Mouse (Mus musculus) kidney, postnatal 4 days (tissue): ENCODE results near the gene Uqcc2.
A peak's percentile ranks its signal among the peaks of the same experiment; 100 is the strongest.

Experiments
- DNase-seq, 2 experiments: peaks; one replicate each; pipeline ENCODE4 v3.0.0; 2021; ENCODE audit warnings: mixed read lengths in 2 of 2

The Uqcc2 gene

DNA sequence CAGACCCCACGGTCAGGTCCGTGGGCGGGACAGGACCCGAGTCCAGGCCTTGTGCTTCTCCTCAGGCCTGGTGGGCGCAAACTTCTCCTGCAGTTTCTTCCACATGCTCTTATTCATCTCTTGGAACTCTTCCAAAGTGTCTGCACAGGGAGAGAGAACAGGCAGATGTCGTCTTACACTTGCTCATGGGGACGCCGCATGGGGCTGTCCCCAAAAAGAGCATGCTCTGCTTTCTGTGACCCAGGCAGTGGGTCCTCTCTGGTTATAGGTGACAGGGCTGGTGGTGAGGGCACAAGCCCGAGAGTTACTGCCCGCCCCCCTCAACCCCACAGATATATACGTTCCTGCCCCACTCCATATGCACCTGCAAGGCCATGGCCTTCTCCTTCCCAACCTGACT is 11.0 kb downstream of the Uqcc2 start:
- DNase-seq = no peak

DNA sequence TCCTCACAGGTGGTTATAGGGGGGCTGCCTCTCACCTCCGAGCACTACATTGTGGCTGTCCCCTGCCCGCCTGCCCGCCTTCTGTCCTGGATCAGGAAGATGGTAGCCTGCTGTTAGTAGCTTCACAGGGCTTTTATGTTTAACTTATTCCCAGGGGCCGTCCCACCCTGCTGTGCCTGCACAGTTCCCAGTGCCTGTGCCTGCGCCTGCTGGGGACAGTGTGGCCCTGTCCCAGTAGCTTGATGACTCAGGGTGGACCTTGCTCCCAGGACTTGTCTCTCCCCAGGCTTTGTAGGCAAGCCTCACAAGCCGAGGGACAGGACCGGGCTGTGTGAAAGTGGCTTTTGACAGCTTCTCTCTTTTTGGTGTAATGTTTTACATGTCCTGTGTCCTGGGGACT is 11.9 kb downstream of the Uqcc2 start:
- no peak for DNase-seq

DNA sequence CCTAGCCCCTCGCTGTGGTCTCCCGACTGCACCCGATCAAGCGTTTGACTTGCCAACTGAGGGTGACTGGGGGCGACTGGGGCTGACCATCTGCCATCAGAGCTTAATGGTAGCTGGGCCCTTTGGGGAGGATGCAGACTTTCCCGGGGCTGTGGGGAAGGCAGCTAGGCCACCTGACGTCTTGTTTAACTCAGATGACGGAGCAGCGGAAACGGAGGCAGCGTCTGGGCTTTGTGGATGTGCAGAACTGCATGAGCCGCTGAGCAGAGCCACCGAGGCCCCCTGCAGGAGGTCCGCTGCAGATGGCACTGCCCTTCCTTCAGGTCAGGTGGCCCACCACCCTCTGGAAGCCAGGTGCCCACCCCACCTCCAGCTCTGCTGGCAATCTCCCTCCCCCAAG is 12.4 kb downstream of the Uqcc2 start:
- peak in 1 of 2 experiments; percentile 40 for DNase-seq

DNA sequence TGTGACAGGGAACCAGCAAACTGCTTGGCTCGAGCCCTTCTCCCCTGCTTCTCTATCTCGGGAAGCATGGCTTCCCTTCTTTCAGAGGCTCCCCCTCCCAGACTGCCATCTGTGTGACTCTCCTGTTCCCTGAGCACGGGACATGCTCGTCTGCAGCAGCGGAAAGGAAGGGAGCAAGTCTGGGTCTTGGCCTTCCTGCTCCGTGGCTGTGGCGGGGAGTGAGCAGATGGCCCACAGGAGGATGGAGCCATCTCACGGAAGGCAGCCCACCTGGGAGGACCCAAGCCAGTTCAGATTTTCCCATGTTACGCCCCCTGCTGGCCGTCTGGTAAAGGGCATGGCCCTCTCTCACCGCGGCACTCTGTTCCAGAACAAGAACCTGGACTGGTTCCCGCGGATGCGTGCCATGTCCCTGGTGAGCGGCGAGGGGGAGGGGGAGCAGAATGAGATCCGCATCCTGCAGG is 13.1 kb downstream of the Uqcc2 start:
- peak; percentile 81 to 86 for DNase-seq

DNA sequence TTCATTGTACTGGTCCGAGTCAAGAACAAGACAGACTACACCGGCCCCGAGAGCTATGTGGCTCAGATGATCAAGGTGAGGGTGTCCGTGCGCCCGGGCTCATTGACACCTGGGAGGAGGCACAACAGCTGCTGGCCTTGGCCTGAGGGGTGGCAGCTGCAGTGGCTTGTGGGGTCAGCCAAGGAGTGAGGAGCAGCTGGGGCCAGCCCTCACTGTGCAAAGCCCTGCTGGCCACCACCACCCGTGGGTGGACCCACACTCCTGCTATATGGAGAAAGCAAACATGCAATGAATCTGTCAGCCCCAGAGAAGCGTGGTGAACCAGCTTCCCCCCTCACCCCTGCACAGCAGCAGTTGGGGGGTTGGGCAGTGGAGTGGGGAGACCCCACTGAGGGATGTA is 13.8 kb downstream of the Uqcc2 start:
- peak; percentile 35 to 50 for DNase-seq

DNA sequence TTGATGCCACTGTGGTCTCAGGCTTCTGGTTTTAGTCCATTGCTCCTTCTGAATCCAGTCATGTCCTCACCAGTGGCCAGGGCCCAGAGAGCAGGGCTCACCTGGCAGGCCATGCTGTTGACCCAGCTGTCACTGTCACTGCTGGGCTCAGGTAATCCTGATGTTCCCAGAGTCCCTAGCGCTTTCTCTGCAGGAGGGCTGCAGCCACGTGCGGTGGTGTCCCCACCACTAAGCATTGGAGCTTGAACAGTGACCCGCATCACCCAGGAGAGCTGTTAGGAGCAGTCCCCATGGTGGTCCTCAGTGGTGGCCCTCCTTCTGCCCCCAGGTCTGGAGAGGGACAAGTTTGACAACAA is 14.2 kb downstream of the Uqcc2 start:
- no peak for DNase-seq

DNA sequence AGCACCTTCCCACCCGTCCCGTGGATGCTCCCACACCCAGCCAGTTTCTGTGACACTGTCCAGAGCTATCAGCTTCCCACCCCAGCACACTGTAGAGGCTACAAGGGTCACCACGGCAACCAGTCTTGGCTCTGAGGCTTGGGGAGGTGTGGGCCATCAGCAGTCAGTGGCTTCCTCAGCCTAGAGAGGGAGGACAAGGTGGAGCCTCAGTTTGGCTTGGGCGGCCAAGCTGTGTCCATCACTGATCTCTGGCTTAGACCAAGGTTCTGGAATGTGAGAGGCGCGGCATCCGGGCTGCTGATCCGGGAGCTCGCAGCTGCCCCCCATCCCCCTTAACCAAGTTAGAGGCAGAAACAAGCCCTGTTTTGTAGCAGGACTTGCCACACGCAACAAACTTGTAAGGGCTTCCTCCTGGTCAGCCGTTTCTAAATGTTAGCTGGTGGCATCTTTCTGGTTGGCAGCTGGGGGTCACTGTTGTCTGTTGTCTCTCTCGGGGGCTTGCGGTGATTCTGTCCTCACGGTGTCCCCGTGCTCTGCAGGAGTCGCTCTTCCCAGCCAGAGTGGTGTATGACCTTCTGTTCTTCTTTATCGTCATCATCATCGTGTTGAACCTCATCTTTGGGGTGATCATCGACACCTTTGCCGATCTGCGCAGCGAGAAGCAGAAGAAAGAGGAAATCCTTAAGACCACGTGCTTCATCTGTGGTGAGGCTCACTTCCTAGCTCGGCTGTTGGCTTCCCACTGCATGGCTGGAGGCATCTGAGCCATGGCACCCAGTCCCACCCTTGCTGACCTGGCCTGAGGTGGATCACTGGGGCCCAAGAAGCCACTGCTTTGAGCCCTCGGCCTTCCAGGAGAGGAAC is 14.8 kb downstream of the Uqcc2 start:
- DNase-seq = peak; percentile 65 to 79

DNA sequence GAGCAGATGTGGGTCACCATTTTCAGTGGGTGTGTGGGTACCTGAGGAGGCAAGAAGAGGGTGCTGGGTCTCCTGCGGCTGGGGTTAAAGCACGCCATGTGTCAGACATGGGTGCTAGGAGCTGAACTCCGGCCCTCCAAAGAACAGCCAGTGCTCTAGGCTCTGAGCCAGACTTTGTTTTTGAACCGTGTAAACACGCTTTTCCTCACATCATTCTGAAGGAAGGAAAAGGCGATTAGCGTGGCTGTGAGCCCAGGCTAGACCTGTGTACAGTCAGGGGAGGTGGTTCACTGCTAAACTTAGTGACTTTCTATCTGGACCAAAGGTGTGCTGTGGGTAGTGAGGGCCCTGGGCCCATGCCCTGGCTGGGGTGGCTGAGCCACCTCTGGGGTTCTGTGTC is 23.6 kb downstream of the Uqcc2 start:
- no peak for DNase-seq

DNA sequence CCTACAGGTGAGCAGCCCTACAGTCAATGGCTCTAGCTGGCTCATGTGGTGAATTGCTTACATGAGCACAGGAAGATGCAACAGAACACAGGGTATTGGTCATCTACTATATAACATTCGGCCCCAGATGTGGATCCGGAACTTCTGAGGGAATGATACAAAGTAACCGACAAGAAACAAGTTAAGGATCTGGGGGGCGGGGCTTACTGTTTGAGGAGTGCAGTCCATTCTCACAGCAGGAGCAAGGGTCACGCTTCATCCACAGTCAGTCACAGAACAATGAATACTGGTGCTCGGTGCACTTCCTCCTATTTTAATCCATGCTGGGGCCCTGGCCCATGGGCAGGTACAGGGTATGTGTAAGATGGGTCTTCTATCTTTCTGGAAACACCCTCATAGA is 25.8 kb downstream of the Uqcc2 start:
- no peak for DNase-seq

DNA sequence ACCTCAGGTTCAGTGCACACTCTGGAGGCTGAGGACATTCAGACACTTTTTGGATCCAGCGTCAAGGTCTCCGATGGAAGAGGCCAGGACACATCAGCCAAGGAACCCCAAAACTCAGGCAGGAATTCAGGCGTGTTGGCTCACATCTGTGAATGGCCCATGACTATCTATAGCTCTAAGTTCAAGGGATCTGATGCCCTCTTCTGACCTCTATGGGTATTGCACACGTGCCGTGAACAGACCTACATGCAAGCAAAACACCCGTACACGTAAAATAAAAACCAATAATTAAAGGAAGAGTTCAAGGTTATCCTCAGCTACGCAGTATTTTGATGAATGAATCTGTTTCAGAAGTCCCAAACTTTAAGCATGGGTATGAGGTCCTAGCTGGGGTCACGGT is 27.0 kb downstream of the Uqcc2 start:
- DNase-seq = peak; percentile 52 to 60

DNA sequence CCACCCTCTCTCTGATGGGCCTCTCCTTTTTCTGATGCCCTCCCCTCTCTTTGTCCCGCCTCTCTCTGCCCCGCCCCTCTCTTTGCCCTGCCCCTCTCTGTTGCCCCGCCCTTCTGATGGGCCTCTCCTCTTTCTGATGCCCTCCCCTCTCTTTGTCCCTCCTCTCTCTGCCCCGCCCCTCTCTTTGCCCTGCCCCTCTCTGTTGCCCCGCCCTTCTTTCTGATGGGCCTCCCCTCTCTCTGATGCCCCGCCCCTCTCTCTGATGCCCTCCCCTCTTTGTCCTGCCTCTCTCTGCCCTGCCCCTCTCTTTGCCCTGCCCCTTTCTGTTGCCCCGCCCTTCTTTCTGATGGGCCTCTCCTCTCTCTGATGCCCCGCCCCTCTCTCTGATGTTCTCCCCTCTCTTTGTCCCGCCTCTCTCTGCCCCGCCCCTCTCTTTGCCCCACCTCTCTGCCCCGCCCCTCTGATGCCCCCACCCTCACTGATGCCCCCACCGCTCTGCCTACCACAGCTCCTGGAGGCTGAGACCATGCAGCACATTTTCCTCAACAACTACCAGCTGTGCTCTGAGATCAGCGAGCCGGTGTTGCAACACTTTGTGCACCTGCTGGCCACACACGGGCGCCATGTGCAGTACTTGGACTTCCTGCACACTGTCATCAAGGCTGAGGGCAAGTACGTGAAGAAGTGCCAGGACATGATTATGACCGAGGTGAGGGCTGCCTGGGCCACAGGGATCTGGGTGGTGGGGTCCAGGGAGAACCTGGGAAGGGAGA is 27.8 kb downstream of the Uqcc2 start:
- no peak for DNase-seq

DNA sequence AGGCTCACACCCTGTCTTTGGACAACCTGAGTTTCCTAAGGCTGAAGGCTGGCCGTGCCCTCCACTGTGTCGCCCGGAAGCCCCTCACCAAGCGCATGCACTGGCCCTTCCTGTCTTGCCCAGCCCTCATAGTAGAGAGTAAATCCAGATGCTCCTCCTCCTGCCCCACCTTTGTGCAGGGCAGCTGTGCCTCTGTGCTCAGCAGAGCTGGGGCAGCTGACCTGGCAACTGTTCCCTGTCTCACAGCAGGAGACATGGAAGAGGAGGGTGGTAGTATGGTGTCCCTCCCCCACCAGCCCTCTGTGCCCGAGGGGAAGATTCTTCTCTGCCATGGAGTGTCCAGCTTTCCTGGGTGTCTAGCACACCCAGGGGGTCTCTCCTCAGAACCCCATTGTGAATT is 32.0 kb downstream of the Uqcc2 start:
- DNase-seq = no peak

DNA sequence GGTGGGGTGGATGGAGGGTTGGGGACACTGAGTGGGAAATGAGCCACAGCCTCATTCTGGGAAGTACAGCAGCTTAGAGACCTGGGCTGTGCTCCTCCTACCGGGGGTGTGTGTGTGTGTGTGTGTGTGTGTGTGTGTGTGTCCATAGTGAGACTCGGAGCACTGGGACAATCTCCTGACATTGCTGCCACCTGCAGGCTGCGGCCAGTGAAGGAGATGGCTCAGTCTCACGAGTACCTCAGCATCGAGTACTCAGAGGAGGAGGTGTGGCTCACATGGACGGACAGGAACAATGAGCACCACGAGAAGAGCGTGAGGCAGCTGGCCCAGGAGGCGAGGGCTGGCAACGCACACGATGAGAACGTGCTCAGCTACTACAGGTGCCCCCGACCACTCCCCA is 38.0 kb downstream of the Uqcc2 start:
- peak; percentile 76 to 81 for DNase-seq

DNA sequence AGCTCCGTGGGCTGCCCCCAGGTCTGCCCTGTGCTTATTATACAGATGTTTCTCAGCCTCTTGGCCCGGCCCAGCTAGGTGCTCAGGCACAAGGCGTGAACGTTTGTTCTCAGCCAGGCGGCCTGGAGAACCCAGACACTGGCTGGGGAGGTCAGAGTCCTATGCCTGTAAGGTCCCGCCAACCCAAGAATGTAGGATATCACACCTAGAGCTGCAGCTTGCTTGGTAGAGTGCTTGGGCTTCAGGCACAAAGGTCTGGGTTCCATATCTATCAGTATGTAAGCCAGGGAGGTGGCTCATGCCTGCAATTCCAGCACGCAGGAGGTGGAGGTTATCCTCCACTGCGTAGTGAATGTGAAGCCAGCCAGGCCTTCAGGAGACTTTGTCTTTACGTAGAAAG is 43.6 kb downstream of the Uqcc2 start:
- DNase-seq = no peak

DNA sequence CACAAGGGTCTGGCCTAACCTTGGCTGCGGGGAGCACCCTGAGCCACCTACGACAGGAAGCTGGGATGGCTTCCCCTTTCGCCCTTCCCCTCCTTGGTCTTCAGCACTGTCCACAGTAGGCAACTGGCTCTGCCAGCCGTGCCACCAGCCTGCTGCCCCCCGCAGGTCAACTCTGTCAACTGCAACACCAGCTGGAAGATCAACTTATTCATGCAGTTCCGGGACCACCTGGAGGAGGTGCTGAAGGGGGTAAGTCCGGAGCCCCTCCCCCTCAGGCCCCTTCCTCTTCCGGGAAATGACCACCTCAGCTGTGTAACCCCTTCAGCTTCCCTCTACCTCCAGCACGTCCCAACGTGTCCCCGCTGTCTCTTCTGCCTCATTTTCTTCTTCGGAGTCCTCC is 46.3 kb downstream of the Uqcc2 start:
- peak; percentile 65 to 75 for DNase-seq

DNA sequence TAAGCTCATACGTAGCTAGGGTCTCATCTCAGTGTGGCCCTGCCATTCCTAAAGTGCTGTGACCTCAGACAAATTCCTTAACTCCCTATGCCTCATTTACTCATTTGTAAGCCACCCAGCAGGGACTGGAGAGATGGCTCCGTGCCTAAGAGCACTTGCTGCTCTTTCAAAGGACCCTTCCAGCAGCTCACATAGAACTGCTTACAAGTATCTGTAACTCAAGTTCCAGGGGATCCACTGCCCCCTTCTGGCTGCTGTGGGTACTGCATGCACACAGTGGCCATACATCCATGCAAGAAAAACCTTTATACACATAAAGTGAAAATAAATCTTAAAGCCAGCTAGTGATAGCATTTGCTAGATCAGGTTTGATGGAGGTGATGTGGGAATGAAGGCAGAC is 48.0 kb downstream of the Uqcc2 start:
- peak; percentile 86 to 87 for DNase-seq

DNA sequence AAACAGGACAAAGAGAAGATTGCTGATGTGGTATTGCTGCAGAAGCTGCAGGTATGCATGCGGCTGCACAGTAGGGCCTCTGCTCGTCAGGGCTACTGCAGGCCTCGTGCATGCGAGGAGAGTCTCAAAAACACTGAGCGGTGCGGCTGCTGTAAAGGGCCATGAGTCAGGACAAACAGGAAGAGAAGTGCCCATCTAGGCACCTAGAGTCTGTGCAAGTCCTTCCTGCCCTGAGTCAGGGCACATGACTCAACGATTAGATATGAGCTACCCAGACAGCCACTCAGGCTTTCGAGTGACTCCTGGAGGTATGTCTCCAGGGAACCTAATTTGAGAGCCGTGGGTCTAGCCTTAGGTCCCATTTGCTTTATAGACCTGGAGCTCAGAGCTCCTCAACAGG is 50.1 kb downstream of the Uqcc2 start:
- DNase-seq = no peak

DNA sequence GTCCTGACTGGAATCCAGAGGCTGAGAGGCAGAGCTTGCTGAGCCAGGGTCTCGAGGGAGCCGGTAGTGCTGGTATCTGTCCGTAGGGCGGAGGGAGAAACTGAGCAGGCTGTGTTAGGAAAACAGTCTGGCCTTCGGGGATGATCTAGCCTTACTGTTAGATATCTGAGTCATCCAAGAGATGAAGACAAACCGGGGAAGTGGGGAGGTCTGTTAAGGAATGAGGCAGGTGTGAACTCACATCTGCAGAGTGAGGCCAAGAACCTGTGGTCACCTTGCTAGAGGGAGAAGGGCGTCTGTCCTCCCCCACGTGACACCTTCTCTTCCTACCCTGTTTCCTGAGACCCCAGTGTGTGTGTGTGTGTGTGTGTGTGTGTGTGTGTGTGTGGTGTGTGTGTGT is 50.9 kb downstream of the Uqcc2 start:
- no peak for DNase-seq

DNA sequence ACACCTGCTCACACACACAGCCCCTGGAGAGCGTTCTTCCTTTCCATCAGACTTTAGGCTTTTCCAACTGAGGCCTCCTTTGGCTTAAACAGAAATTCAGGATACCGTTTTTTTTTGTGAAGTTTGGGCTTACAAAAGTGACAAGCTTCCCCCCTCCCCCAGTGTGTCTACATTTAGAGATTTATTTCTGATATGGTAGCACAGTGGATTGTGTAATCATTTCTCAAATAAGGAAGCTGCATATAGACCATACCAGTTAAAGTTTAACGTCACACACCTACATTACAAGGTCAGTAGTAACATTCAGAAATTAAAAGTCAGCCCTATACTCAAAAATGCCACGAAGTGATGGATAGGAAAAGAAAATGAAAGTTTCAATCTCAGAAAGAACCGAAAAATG is 51.8 kb downstream of the Uqcc2 start:
- DNase-seq = no peak

DNA sequence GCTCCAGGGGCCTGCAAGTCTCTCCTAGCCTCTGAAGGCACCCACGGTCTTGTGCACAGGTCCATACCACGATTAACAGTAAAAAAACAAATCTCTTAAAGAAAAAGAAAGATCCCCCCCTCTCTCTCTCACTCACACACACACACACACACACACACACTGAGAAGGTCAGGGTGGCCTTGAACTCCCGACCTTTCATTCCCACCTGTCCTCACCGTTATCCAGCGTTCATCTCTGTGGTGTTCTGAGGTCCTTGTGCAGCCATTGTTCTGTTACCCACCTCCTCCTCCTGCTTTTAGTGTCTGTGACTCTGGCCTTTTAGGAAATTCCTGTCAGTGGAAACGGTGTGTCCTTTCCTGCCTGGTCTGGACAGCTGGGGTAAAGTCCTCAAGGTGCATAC is 55.2 kb downstream of the Uqcc2 start:
- DNase-seq = no peak

DNA sequence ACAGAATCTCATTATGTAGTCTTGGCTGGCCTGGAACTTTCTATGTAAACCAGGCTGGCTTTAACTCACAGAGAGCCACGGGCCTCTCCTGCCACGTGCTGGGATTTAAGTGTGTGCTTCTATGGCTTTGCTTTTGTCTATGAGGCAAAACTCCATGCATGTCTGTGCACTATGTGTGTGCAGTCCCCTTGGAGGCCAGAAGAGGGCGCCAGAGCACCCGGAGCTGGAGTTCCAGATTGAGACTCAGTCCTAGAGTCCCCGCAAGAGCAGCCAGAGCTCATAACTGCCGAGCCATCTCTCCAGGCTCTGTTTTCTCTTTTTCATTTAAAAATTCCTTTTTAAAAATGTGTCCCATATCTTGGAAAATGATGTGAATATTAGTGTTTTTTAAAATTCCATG is 55.8 kb downstream of the Uqcc2 start:
- peak in 1 of 2 experiments; percentile 50 for DNase-seq

DNA sequence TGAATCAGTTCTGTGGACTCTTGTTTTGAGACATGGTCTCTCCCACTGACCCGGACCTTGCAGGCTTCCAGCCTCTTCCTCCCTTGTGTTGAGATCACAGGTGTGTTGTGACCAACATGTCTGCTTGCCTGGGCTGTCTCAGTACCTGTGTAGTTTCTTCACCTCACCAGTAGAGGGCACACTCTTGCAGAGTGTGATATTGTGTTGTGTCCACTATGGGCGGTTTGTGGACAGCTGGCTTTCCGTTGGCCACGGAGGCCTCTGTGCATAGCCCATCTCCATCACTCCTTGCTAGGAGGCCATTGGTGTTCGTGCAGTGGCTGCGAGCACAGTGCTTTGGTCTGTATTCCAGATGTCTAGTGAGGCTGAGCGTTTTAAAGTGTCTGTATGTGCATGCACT is 56.6 kb downstream of the Uqcc2 start:
- no peak for DNase-seq

DNA sequence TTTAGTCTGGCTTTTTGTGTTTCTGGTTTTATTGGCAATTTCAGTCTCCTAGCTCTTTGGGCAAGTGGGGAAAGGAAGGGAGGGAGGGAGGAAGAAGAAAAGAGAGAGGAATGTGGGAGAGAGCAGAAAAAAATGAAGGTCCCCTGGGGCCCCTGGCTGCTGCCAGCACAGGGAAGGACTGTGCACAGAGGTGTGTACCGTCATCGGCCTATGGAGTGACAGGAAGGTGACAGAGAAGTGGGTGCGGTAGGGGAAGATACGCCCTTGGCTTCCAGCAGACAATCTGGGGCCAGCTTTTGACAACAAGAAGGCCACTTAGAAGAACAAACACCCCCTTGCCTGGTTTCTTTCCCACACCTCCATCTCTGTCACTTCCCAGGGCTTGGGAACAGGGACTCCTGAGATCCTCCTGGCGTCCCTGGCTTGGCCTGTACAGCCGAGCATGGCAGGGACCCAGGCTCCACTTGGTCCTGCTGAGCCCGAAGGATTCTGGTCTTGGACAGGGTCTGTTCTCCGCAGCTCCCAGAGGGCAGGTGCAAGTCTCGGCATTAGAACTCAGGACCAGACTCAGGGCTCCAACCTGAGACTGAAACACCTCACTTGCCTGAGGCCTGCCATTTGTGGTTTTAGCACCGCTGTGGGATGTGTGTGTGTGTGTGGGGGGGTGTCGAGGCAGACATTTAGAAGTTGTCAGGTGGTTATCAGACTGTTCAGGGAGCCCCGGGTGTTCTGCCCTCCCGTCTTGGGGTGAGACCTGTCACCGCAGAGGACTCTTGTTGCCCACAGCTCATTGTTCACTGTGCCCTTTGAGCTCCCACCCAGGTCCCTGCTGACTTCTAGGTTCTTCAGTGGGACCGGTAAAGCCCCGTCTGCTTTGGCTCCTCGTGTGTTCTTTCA is 58.6 kb downstream of the Uqcc2 start:
- no peak for DNase-seq
